Mouse (Mus musculus): ENCODE results near the gene Ppp4r1. TPM values are rescaled to one million over a fixed set of nuclear protein-coding genes. Genes with fewer than 3 reads are reported as not detected.
A peak's percentile ranks its signal among the peaks of the same experiment; 100 is the strongest.

Ppp4r1 gene
- total and polyA plus RNA-seq, 3 experiments: 21.8 to 313 (median 34.3) TPM

DNA sequence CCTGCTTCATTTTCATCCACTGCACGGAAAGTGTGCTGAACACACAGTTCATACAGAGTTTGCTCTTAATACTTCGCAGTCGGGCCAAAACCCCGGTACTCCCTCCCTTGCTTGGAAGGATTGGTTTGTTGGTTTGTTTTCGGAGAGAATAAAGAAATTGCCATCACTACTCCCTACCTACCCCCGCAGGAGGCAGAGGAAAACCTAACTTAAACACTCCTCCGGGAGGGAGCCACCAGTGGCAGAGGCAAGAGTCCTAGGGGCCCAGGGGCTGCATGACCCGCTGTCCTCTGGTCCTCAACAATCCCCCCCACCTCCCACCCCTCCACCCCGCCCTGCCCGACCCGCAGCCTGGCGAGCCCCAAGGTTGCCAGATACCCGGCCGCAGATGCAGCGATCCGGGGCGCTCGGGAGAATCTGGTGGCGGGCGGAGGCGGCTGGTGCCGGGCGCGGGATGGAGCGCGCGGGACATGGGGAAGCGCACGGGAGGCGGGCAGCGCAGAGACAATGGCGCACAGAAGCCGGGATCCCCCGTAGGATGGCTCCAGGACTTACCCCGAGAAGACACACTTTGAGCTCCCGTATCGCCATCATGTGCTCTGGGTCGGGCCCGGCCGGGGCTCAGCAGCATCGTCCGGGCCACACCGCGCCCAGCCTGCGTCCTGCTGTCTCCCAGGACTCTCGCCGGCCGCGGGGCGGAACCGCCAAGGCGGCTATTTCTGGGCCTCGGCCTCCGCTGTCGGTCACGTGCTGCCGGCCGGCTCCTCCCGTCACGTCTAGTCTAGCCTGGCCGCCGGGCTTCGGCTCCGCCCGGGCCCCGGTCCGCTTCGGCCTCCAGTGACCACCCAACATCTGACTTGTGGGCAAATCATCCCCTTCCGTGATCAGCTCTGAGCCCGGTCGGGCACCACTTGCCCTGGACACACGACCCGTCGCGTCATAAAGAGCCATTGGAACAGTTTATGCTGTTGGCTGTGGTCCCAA lies 10.1 kb upstream of the Ppp4r1 start, which contains the start of gene Rab31:
Gene Rab31 (minus strand): TSS at position 802 of the 984 bp plus-strand sequence.
- no peaks in the 10 kb centered on the region for H3K9me3 ChIP-seq (replicated peaks; ENCODE audit: insufficient read depth, low read length)
- H3K4me1 ChIP-seq (ENCODE audit: control insufficient read depth in 1 of 2, insufficient read depth in 2 of 2, low read length in 2 of 2): peaks cover 2 to 23% of the 10 kb centered on the region in 2 experiments; a peak in 3 of 4 replicates
- no peaks in the 10 kb centered on the region; a peak in 1 of 4 replicates for H3K27me3 ChIP-seq (ENCODE audit: control insufficient read depth in 1 of 2, insufficient read depth in 2 of 2, low read length in 2 of 2)
- peak within 1 kb of the TSS; percentile 81 for H3K9ac ChIP-seq (ENCODE audit: control insufficient read depth, low read depth, low read length, poor library complexity, severe bottlenecking)
- peaks cover 5% of the 10 kb centered on the region; the same call in 1 of the 2 replicates for H3K79me2 ChIP-seq (ENCODE audit: control insufficient read depth, insufficient read depth, low read length, poor library complexity)
- peak; percentile 60 for DNase-seq (ENCODE audit: low read depth, low spot score)
- TF ChIP-seq USF1 (IDR thresholded peaks at IDR 0.05; ENCODE audit: low read depth, low read length) (peak; percentile 95), MAX (IDR thresholded peaks at IDR 0.05; ENCODE audit: low read length) (peak; percentile 84), USF2 (IDR thresholded peaks at IDR 0.05; ENCODE audit: borderline replicate concordance in 1 of 2, insufficient read depth in 1 of 2, low read depth in 1 of 2, low read length in 2 of 2) (peak in 1 of 2 experiments; percentile 65; a peak in 1 of 4 replicates), CHD1 (IDR thresholded peaks at IDR 0.05; ENCODE audit: low read depth, low read length) (no peak), POLR2A (IDR thresholded peaks at IDR 0.05; ENCODE audit: control insufficient read depth in 1 of 2, insufficient read depth in 1 of 2, low read depth in 1 of 2, low read length in 2 of 2, poor library complexity in 1 of 2) (peak; percentile 44 to 49; a peak in 2 of 4 replicates), HCFC1 (IDR thresholded peaks at IDR 0.05; ENCODE audit: low read depth, low read length) (0 out of 2 replicates have a peak, but pooled peaks have one; percentile 39), SIN3A (IDR thresholded peaks at IDR 0.05; ENCODE audit: low read length) (no peak; the same call in 1 of the 2 replicates), POLR2AphosphoS2 (IDR thresholded peaks at IDR 0.05; ENCODE audit: low read length) (no peak), ELF1 (IDR thresholded peaks at IDR 0.05; ENCODE audit: low read depth, low read length) (0 out of 2 replicates have a peak, but pooled peaks have one; percentile 18), UBTF (IDR thresholded peaks at IDR 0.05; ENCODE audit: borderline replicate concordance, insufficient read depth, low read depth, low read length) (peak; percentile 69; the same call in 1 of the 2 replicates), TCF12 (IDR thresholded peaks at IDR 0.05; ENCODE audit: low read depth, low read length) (peak; percentile 25; the same call in 1 of the 2 replicates), MXI1 (IDR thresholded peaks at IDR 0.05; ENCODE audit: low read depth, low read length) (peak; percentile 29), KAT2A (conservative IDR thresholded peaks at IDR 0.05; ENCODE audit: low read depth, low read length) (no peak; the same call in 1 of the 2 replicates), NRF1 (IDR thresholded peaks at IDR 0.05; ENCODE audit: insufficient read depth, low read depth, low read length, poor library complexity, severe bottlenecking) (no peak), MAFK (IDR thresholded peaks at IDR 0.05; ENCODE audit: borderline replicate concordance, low read depth, low read length) (no peak), NELFE (IDR thresholded peaks at IDR 0.05; ENCODE audit: low read depth, low read length) (peak; percentile 55), MAZ (IDR thresholded peaks at IDR 0.05; ENCODE audit: low read depth, low read length) (peak; percentile 59), ZMIZ1 (IDR thresholded peaks at IDR 0.05; ENCODE audit: low read depth, low read length) (no peak), ZKSCAN1 (IDR thresholded peaks at IDR 0.05; ENCODE audit: low read depth, low read length) (no peak), BHLHE40 (IDR thresholded peaks at IDR 0.05; ENCODE audit: borderline replicate concordance, low read depth, low read length) (peak; percentile 82), MYC (IDR thresholded peaks at IDR 0.05; ENCODE audit: low read depth, low read length) (no peak)
- H3K27ac ChIP-seq (ENCODE audit: control insufficient read depth, low read depth, low read length): peak within 1 kb of the TSS; percentile 65
- peak within 1 kb of the TSS; percentile 85 to 93 for H3K4me3 ChIP-seq (ENCODE audit: control insufficient read depth in 1 of 2, insufficient read depth in 1 of 2, low read depth in 2 of 2, low read length in 2 of 2)
- H3K36me3 ChIP-seq (ENCODE audit: control insufficient read depth in 1 of 2, insufficient read depth in 2 of 2, low read length in 2 of 2): 0 out of 4 replicates have a peak, but pooled peaks cover 0 to 2% of the 10 kb centered on the region in 2 experiments

Measured in MEL (cell line).